Comparison of ENCODE assay signal across 7 mouse cellular contexts in genomic region chr5:121838341-121839127, GRCm38 (mm10). TPM values are rescaled to one million over a fixed set of nuclear protein-coding genes. Genes with fewer than 3 reads are reported as not detected.
DNase-seq lines count a peak whose midpoint lies in the region; ATAC-seq and TF ChIP-seq lines count a peak whose summit lies in the region.

No protein-coding gene starts in this region.

- peak; percentile 69 for DNase-seq in T-cell, adult 2 months (ENCODE audit: low spot score)
- peak; percentile 48 for DNase-seq in hindbrain, embryonic 11.5 days (ENCODE audit: low spot score)
- DNase-seq in stomach, postnatal 0 days (ENCODE audit: low spot score): peak; percentile 74

- peak overlapping the region; percentile 77 for H3K4me3 ChIP-seq in E14TG2a.4 (replicated peaks; ENCODE audit: low read length)
- peak overlapping the region; percentile 68 for H3K4me3 ChIP-seq in forebrain, embryonic 12.5 days (replicated peaks)
- H3K4me3 ChIP-seq in hindbrain, embryonic 11.5 days (ENCODE audit: low read depth, low read length): peak overlapping the region; percentile 30
- peak overlapping the region; percentile 66 for H3K4me3 ChIP-seq in limb, embryonic 15.5 days
- H3K4me3 ChIP-seq in midbrain, embryonic 16.5 days (ENCODE audit: low read depth, low read length): peak overlapping the region; percentile 37
- H3K4me3 ChIP-seq in stomach, postnatal 0 days (ENCODE audit: low read depth, low read length): peak overlapping the region; percentile 74

- H3K36me3 ChIP-seq in E14TG2a.4 (ENCODE audit: insufficient read depth, low read length): no peaks in the 10 kb centered on the region
- no peaks in the 10 kb centered on the region for H3K36me3 ChIP-seq in forebrain, embryonic 12.5 days (replicated peaks)
- no peaks in the 10 kb centered on the region for H3K36me3 ChIP-seq in hindbrain, embryonic 11.5 days (ENCODE audit: control insufficient read depth, insufficient read depth, low read length)
- no peaks in the 10 kb centered on the region for H3K36me3 ChIP-seq in limb, embryonic 15.5 days
- H3K36me3 ChIP-seq in midbrain, embryonic 16.5 days (ENCODE audit: control insufficient read depth, insufficient read depth, low read length): no peaks in the 10 kb centered on the region
- H3K36me3 ChIP-seq in stomach, postnatal 0 days (ENCODE audit: control insufficient read depth, insufficient read depth, low read length): no peaks in the 10 kb centered on the region

- ATAC-seq in forebrain, embryonic 12.5 days (ENCODE audit: low FRiP score): no peak
- ATAC-seq in hindbrain, embryonic 11.5 days (ENCODE audit: low FRiP score): no peak
- ATAC-seq in limb, embryonic 15.5 days (ENCODE audit: insufficient number of reproducible peaks, low FRiP score, low TSS enrichment, low read depth): no peak
- ATAC-seq in midbrain, embryonic 16.5 days: no peak
- peak; percentile 22 for ATAC-seq in stomach, postnatal 0 days (ENCODE audit: low FRiP score, low TSS enrichment)

- H3K9me3 ChIP-seq in E14TG2a.4 (ENCODE audit: low read length): no peaks in the 10 kb centered on the region
- H3K9me3 ChIP-seq in forebrain, embryonic 12.5 days: no peaks in the 10 kb centered on the region
- H3K9me3 ChIP-seq in hindbrain, embryonic 11.5 days (ENCODE audit: control insufficient read depth, low read length): no peaks in the 10 kb centered on the region
- no peaks in the 10 kb centered on the region for H3K9me3 ChIP-seq in limb, embryonic 15.5 days
- H3K9me3 ChIP-seq in midbrain, embryonic 16.5 days (replicated peaks; ENCODE audit: control insufficient read depth, low read length, poor library complexity, severe bottlenecking): no peaks in the 10 kb centered on the region
- no peaks in the 10 kb centered on the region for H3K9me3 ChIP-seq in stomach, postnatal 0 days (ENCODE audit: control insufficient read depth, low read length)

- no peak for TF ChIP-seq CTCF in E14TG2a.4 (conservative IDR thresholded peaks at IDR 0.05; ENCODE audit: low read length)
- TF ChIP-seq CTCF in stomach, postnatal 0 days (IDR thresholded peaks at IDR 0.05; ENCODE audit: low read depth): no peak

- H3K27ac ChIP-seq in forebrain, embryonic 12.5 days: no peak overlapping the region
- no peak overlapping the region for H3K27ac ChIP-seq in hindbrain, embryonic 11.5 days (ENCODE audit: low read depth, low read length)
- peak overlapping the region; percentile 73 for H3K27ac ChIP-seq in limb, embryonic 15.5 days
- no peak overlapping the region for H3K27ac ChIP-seq in midbrain, embryonic 16.5 days (ENCODE audit: low read length)
- peak overlapping the region; percentile 92 for H3K27ac ChIP-seq in stomach, postnatal 0 days (replicated peaks)

- TF ChIP-seq EP300 in stomach, postnatal 0 days (optimal IDR thresholded peaks at IDR 0.05): peak; percentile 84

- H3K4me2 ChIP-seq in forebrain, embryonic 12.5 days: peak overlapping the region; percentile 90
- H3K4me2 ChIP-seq in hindbrain, embryonic 11.5 days (replicated peaks; ENCODE audit: low read depth, low read length): peak overlapping the region; percentile 58
- peak overlapping the region; percentile 91 for H3K4me2 ChIP-seq in limb, embryonic 15.5 days
- peak overlapping the region; percentile 87 for H3K4me2 ChIP-seq in midbrain, embryonic 16.5 days (ENCODE audit: low read length)
- peak overlapping the region; percentile 80 for H3K4me2 ChIP-seq in stomach, postnatal 0 days (replicated peaks; ENCODE audit: low read depth)

- peaks cover 77% of the 10 kb centered on the region for H3K4me1 ChIP-seq in E14TG2a.4 (replicated peaks; ENCODE audit: low read depth, low read length)
- peaks cover 65% of the 10 kb centered on the region for H3K4me1 ChIP-seq in forebrain, embryonic 12.5 days
- H3K4me1 ChIP-seq in hindbrain, embryonic 11.5 days (replicated peaks; ENCODE audit: control insufficient read depth, insufficient read depth, low read length): peaks cover 11% of the 10 kb centered on the region
- peaks cover 63% of the 10 kb centered on the region for H3K4me1 ChIP-seq in limb, embryonic 15.5 days
- peaks cover 36% of the 10 kb centered on the region for H3K4me1 ChIP-seq in midbrain, embryonic 16.5 days (ENCODE audit: control insufficient read depth, insufficient read depth, low read length)
- H3K4me1 ChIP-seq in stomach, postnatal 0 days (replicated peaks; ENCODE audit: control insufficient read depth, insufficient read depth): peaks cover 13% of the 10 kb centered on the region

- peaks cover 33% of the 10 kb centered on the region for H3K27me3 ChIP-seq in E14TG2a.4 (ENCODE audit: insufficient read depth, low read length)
- H3K27me3 ChIP-seq in forebrain, embryonic 12.5 days: peaks cover 84% of the 10 kb centered on the region
- peaks cover 39% of the 10 kb centered on the region for H3K27me3 ChIP-seq in hindbrain, embryonic 11.5 days (ENCODE audit: control insufficient read depth, insufficient read depth, low read length)
- H3K27me3 ChIP-seq in limb, embryonic 15.5 days: peaks cover 6% of the 10 kb centered on the region
- H3K27me3 ChIP-seq in midbrain, embryonic 16.5 days (ENCODE audit: control insufficient read depth, insufficient read depth, low read depth, low read length): peaks cover 26% of the 10 kb centered on the region
- no peaks in the 10 kb centered on the region for H3K27me3 ChIP-seq in stomach, postnatal 0 days (ENCODE audit: control insufficient read depth, insufficient read depth, low read length)

- under 1% methylated on average over 46 of the region's 46 CpGs for WGBS in forebrain, embryonic 12.5 days
- WGBS in hindbrain, embryonic 11.5 days: 1% methylated on average over 46 of the region's 46 CpGs
- WGBS in limb, embryonic 15.5 days: 2% methylated on average over 46 of the region's 46 CpGs
- 1% methylated on average over 46 of the region's 46 CpGs for WGBS in midbrain, embryonic 16.5 days
- 4% methylated on average over 46 of the region's 46 CpGs for WGBS in stomach, postnatal 0 days

- H3K9ac ChIP-seq in forebrain, embryonic 12.5 days: peak overlapping the region; percentile 42
- H3K9ac ChIP-seq in hindbrain, embryonic 11.5 days (ENCODE audit: low read depth, low read length): peak overlapping the region; percentile 34; the same call in 1 of the 2 replicates
- peak overlapping the region; percentile 37; the same call in 1 of the 2 replicates for H3K9ac ChIP-seq in limb, embryonic 15.5 days
- H3K9ac ChIP-seq in midbrain, embryonic 16.5 days (ENCODE audit: low read depth, low read length): peak overlapping the region; percentile 52
- H3K9ac ChIP-seq in stomach, postnatal 0 days (ENCODE audit: low read length): peak overlapping the region; percentile 69

RNA-seq across cellular contexts. Expression of gene Sh2b3, which starts 1.1 kb away (rescaled TPM):
- polyA plus RNA-seq in forebrain, embryonic 12.5 days (2016; fragmentation: Nextera tagmentation; extraction: Ambion mirVana): 7.1 and 7.4 TPM in 2 replicates
- polyA plus RNA-seq in hindbrain, embryonic 11.5 days (2014; fragmentation: Nextera tagmentation; extraction: Ambion mirVana): 8.4 and 9.6 TPM in 2 replicates
- 13.1 and 14.8 TPM in 2 replicates for polyA plus RNA-seq in limb, embryonic 15.5 days (2015; fragmentation: Nextera tagmentation; extraction: Ambion mirVana)
- 6.1 and 6.7 TPM in 2 replicates for polyA plus RNA-seq in midbrain, embryonic 16.5 days (2015; fragmentation: Nextera tagmentation; extraction: Ambion mirVana)
- 7.9 and 8.6 TPM in 2 replicates for polyA plus RNA-seq in stomach, postnatal 0 days (2015; fragmentation: Nextera tagmentation; extraction: Ambion mirVana)

RNA-seq across cellular contexts. Expression of gene Pheta1, which starts 10.2 kb away (rescaled TPM):
- 44.6 and 48.1 TPM in 2 replicates for polyA plus RNA-seq in forebrain, embryonic 12.5 days (2016; fragmentation: Nextera tagmentation; extraction: Ambion mirVana)
- 27.0 and 29.3 TPM in 2 replicates for polyA plus RNA-seq in hindbrain, embryonic 11.5 days (2014; fragmentation: Nextera tagmentation; extraction: Ambion mirVana)
- 28.0 and 29.0 TPM in 2 replicates for polyA plus RNA-seq in limb, embryonic 15.5 days (2015; fragmentation: Nextera tagmentation; extraction: Ambion mirVana)
- polyA plus RNA-seq in midbrain, embryonic 16.5 days (2015; fragmentation: Nextera tagmentation; extraction: Ambion mirVana): 43.4 and 51.3 TPM in 2 replicates
- 24.3 and 26.7 TPM in 2 replicates for polyA plus RNA-seq in stomach, postnatal 0 days (2015; fragmentation: Nextera tagmentation; extraction: Ambion mirVana)

Comparison
In these comparisons a context has a peak if more than half of its experiments do, and no peak if none do; other contexts are left out.
1. H3K27ac ChIP-seq: peak in limb, embryonic 15.5 days (single experiment) and stomach, postnatal 0 days (single experiment); none in forebrain, embryonic 12.5 days (single experiment), hindbrain, embryonic 11.5 days (single experiment) and midbrain, embryonic 16.5 days (single experiment).
2. Peak in every context shown above with its lines, with median percentiles within 50 percentile points of each other: H3K4me3 ChIP-seq, DNase-seq, H3K4me2 ChIP-seq and H3K9ac ChIP-seq.